Mouse (Mus musculus) limb, embryonic 12.5 days (tissue): Measurements from ENCODE around the gene Pla2g7. TPM values are rescaled to one million over a fixed set of nuclear protein-coding genes. Genes with fewer than 3 reads are reported as not detected.
"Not testable (repeated sequence)": the region's sequence is repeated elsewhere in the genome, so short reads cannot be mapped to it uniquely, and the experiment has no call there.

Experiments
- ATAC-seq: fragments of 200-750 bp; cut with Nextera tagmentation; 2 replicates; pipeline ENCODE4 v1.8.0; 2017; ENCODE audit warnings: low read depth, moderate TSS enrichment; ENCODE audit not compliant: insufficient number of reproducible peaks, insufficient read depth, low FRiP score, low TSS enrichment
- H3K27ac ChIP-seq: fragments of 300-500 bp; sonication (generic); 2 replicates; pipeline ENCODE4 v1.5.1; 2016; ENCODE audit warnings: mild to moderate bottlenecking, moderate library complexity
- H3K27me3 ChIP-seq: fragments of 300-500 bp; sonication (generic); 2 replicates; pipeline ENCODE4 v1.6.1; 2016; ENCODE audit warnings: mild to moderate bottlenecking, moderate library complexity
- H3K36me3 ChIP-seq: fragments of 300-500 bp; sonication (generic); 2 replicates; pipeline ENCODE4 v1.6.1; 2016; ENCODE audit warnings: mild to moderate bottlenecking, moderate library complexity
- H3K4me1 ChIP-seq: fragments of 300-500 bp; sonication (generic); replicated peaks from 2 replicates; pipeline ENCODE4 v1.6.1; 2016
- H3K4me2 ChIP-seq: fragments of 300-500 bp; sonication (generic); 2 replicates; pipeline ENCODE4 v1.6.1; 2016; ENCODE audit warnings: mild to moderate bottlenecking, moderate library complexity
- H3K4me3 ChIP-seq: fragments of 300-500 bp; sonication (generic); replicated peaks from 2 replicates; pipeline ENCODE4 v1.5.1; 2016; ENCODE audit warnings: mild to moderate bottlenecking
- H3K9ac ChIP-seq: fragments of 300-500 bp; sonication (generic); replicated peaks from 2 replicates; pipeline ENCODE4 v1.6.1; 2016; ENCODE audit warnings: mild to moderate bottlenecking, moderate library complexity
- H3K9me3 ChIP-seq: fragments of 300-500 bp; sonication (generic); 2 replicates; pipeline ENCODE4 v1.6.1; 2016; ENCODE audit warnings: mild to moderate bottlenecking, moderate library complexity
- WGBS: fragments of 180-500 bp; shearing (Covaris S2); methylation state at CpG from one replicate; pipeline ENCODE4 v1.1.7; 2016; 5-methylcytosine and 5-hydroxymethylcytosine counted together
- polyA plus RNA-seq: library from polyadenylated mRNA; unstranded; fragments of >200 nt; fragmentation: Nextera tagmentation; extraction: Ambion mirVana; gene quantifications from 2 replicates; pipeline ENCODE4 v1.2.1, GENCODE M21; 2016

The Pla2g7 gene
- 6.4 and 7.6 TPM in 2 replicates for polyA plus RNA-seq

GRCm38 (mm10) chr17:43567992-43568888 lies at the start of gene Pla2g7:
Pla2g7 (plus strand) TSS chr17:43568098.
- no peaks in the 10 kb centered on the region for H3K36me3 ChIP-seq
- H3K4me2 ChIP-seq, result peak within 1 kb of the TSS; percentile 83
- H3K4me1 ChIP-seq, result 0 out of 2 replicates have a peak, but pooled peaks cover 6% of the 10 kb centered on the region
- no peaks in the 10 kb centered on the region for H3K9me3 ChIP-seq
- H3K4me3 ChIP-seq, result peak within 1 kb of the TSS; percentile 50
- WGBS, result under 1% methylated on average over 34 of the region's 34 CpGs
- ATAC-seq, result peak; percentile 92
- H3K27me3 ChIP-seq, result no peaks in the 10 kb centered on the region
- H3K9ac ChIP-seq, result peak within 1 kb of the TSS; percentile 61
- peak within 1 kb of the TSS; percentile 67 for H3K27ac ChIP-seq

GRCm38 (mm10) chr17:43518644-43519409 lies 49.1 kb upstream of the Pla2g7 start:
- Histone ChIP-seq H3K36me3 (no peaks in the 10 kb centered on the region), H3K27me3 (no peaks in the 10 kb centered on the region), H3K4me2 (no peak overlapping the region), H3K4me1 (no peaks in the 10 kb centered on the region), H3K9ac (no peak overlapping the region), H3K9me3 (peaks cover 9% of the 10 kb centered on the region), H3K4me3 (no peak overlapping the region), H3K27ac (no peak overlapping the region)
- 28% methylated on average over 18 of the region's 18 CpGs for WGBS
- ATAC-seq, result peak; percentile 56; the same call in 1 of the 2 replicates

GRCm38 (mm10) chr17:43520166-43520565 lies 47.7 kb upstream of the Pla2g7 start:
- Histone ChIP-seq H3K9me3 (peaks cover 1% of the 10 kb centered on the region; the same call in 1 of the 2 replicates), H3K4me2 (no peak overlapping the region), H3K36me3 (no peaks in the 10 kb centered on the region), H3K4me3 (no peak overlapping the region), H3K4me1 (no peaks in the 10 kb centered on the region), H3K27ac (no peak overlapping the region), H3K9ac (no peak overlapping the region), H3K27me3 (no peaks in the 10 kb centered on the region)
- WGBS, result 83% methylated on average over 3 of the region's 3 CpGs
- ATAC-seq, result no peak

- WGBS, result 95% methylated on average over 2 of the region's 2 CpGs
- Histone ChIP-seq H3K9me3 (peaks cover under 1% of the 10 kb centered on the region; the same call in 1 of the 2 replicates), H3K27me3 (no peaks in the 10 kb centered on the region), H3K4me3 (no peak overlapping the region), H3K36me3 (no peaks in the 10 kb centered on the region), H3K27ac (no peak overlapping the region), H3K4me2 (no peak overlapping the region), H3K9ac (no peak overlapping the region), H3K4me1 (peaks cover 8% of the 10 kb centered on the region; the same call in 1 of the 2 replicates)
- no peak for ATAC-seq
Observed at GRCm38 (mm10) chr17:43530507-43530906, 37.4 kb upstream of the Pla2g7 start.

- Histone ChIP-seq H3K4me3 (no peak overlapping the region), H3K36me3 (no peaks in the 10 kb centered on the region), H3K27ac (no peak overlapping the region), H3K4me2 (no peak overlapping the region), H3K9me3 (no peaks in the 10 kb centered on the region), H3K27me3 (no peaks in the 10 kb centered on the region), H3K9ac (no peak overlapping the region), H3K4me1 (peaks cover 8% of the 10 kb centered on the region; the same call in 1 of the 2 replicates)
- 94% methylated on average over 4 of the region's 4 CpGs for WGBS
- no peak for ATAC-seq
Observed at GRCm38 (mm10) chr17:43531192-43531591, 36.7 kb upstream of the Pla2g7 start.

GRCm38 (mm10) chr17:43534362-43535222 lies 33.3 kb upstream of the Pla2g7 start:
- H3K4me1 ChIP-seq, result peaks cover 8% of the 10 kb centered on the region; the same call in 1 of the 2 replicates
- no peak overlapping the region for H3K9ac ChIP-seq

GRCm38 (mm10) chr17:43536841-43537240 lies 31.1 kb upstream of the Pla2g7 start:
- H3K4me3 ChIP-seq, H3K9ac ChIP-seq, H3K27me3 ChIP-seq, H3K36me3 ChIP-seq, H3K4me2 ChIP-seq, H3K4me1 ChIP-seq, ATAC-seq, H3K27ac ChIP-seq, H3K9me3 ChIP-seq: not testable (repeated sequence)
- WGBS, result 86% methylated on average over 6 of the region's 6 CpGs

More at GRCm38 (mm10) chr17:43534362-43535222, 33.3 kb upstream of the Pla2g7 start:
- Histone ChIP-seq H3K27ac (no peak overlapping the region), H3K4me2 (peak overlapping the region; percentile 54), H3K4me3 (peak overlapping the region; percentile 24), H3K9me3 (no peaks in the 10 kb centered on the region), H3K27me3 (no peaks in the 10 kb centered on the region), H3K36me3 (no peaks in the 10 kb centered on the region)
- peak; percentile 89 for ATAC-seq
- WGBS, result 17% methylated on average over 23 of the region's 23 CpGs

- H3K27ac ChIP-seq, result no peak overlapping the region
- no peak overlapping the region for H3K9ac ChIP-seq
- no peak overlapping the region for H3K4me2 ChIP-seq
- H3K4me1 ChIP-seq, result peaks cover 8% of the 10 kb centered on the region; the same call in 1 of the 2 replicates
- H3K9me3 ChIP-seq, result no peaks in the 10 kb centered on the region
- H3K4me3 ChIP-seq, result no peak overlapping the region
- H3K36me3 ChIP-seq, result no peaks in the 10 kb centered on the region
- 85% methylated on average over 3 of the region's 3 CpGs for WGBS
- ATAC-seq, result no peak
- H3K27me3 ChIP-seq, result no peaks in the 10 kb centered on the region
Observed at GRCm38 (mm10) chr17:43538767-43539166, 29.1 kb upstream of the Pla2g7 start.

- H3K4me1 ChIP-seq, result no peaks in the 10 kb centered on the region
- H3K4me2 ChIP-seq, result no peak within 1 kb of the TSS
- H3K36me3 ChIP-seq, result no peaks in the 10 kb centered on the region
- no peak within 1 kb of the TSS for H3K4me3 ChIP-seq
- no peak within 1 kb of the TSS for H3K9ac ChIP-seq
- H3K9me3 ChIP-seq, result no peaks in the 10 kb centered on the region
- no peaks in the 10 kb centered on the region for H3K27me3 ChIP-seq
- 17% methylated on average over 1 of the region's 1 CpGs for WGBS
- H3K27ac ChIP-seq, result no peak within 1 kb of the TSS
- no peak for ATAC-seq
Observed at GRCm38 (mm10) chr17:43543539-43543938, 24.4 kb upstream of the Pla2g7 start, which contains the start of gene Ankrd66. Ankrd66 (minus strand) TSS chr17:43543639.

GRCm38 (mm10) chr17:43544040-43544439 lies 23.9 kb upstream of the Pla2g7 start:
- H3K36me3 ChIP-seq, result no peaks in the 10 kb centered on the region
- no peak for ATAC-seq
- no peaks in the 10 kb centered on the region for H3K4me1 ChIP-seq
- no peak overlapping the region for H3K4me3 ChIP-seq
- no peak overlapping the region for H3K27ac ChIP-seq
- no peaks in the 10 kb centered on the region for H3K9me3 ChIP-seq
- no peak overlapping the region for H3K4me2 ChIP-seq
- H3K27me3 ChIP-seq, result no peaks in the 10 kb centered on the region
- 88% methylated on average over 4 of the region's 4 CpGs for WGBS
- H3K9ac ChIP-seq, result no peak overlapping the region
